Mouse (Mus musculus): ENCODE measurements around the gene Prkaa2.

The Prkaa2 gene

GRCm38 (mm10) chr4:105109199-105109989 is at the start of gene Prkaa2:
TSS of gene Prkaa2 (minus strand) at chr4:105109890.
- DNase-seq (ENCODE audit: low spot score in 2 of 2): peak; percentile 49 to 53

- DNase-seq (ENCODE audit: low spot score in 2 of 2): no peak
Measured at GRCm38 (mm10) chr4:105159531-105159870, 49.8 kb upstream of the Prkaa2 start.

GRCm38 (mm10) chr4:105158651-105159530 is 49.2 kb upstream of the Prkaa2 start:
- no peak for DNase-seq (ENCODE audit: low spot score in 2 of 2)

- DNase-seq (ENCODE audit: low spot score in 2 of 2): peak; percentile 41 to 53
Measured at GRCm38 (mm10) chr4:105158169-105158555, 48.5 kb upstream of the Prkaa2 start.

GRCm38 (mm10) chr4:105157276-105158168 is 47.8 kb upstream of the Prkaa2 start, which contains the start of gene Plpp3:
TSS of gene Plpp3 (plus strand) at chr4:105157347.
- DNase-seq (ENCODE audit: low spot score in 2 of 2): peak; percentile 49 to 71

GRCm38 (mm10) chr4:105156955-105157275 is 47.2 kb upstream of the Prkaa2 start:
- no peak for DNase-seq (ENCODE audit: low spot score in 2 of 2)

- no peak for DNase-seq (ENCODE audit: low spot score in 2 of 2)
Measured at GRCm38 (mm10) chr4:105156281-105156680, 46.6 kb upstream of the Prkaa2 start.

- DNase-seq (ENCODE audit: low spot score in 2 of 2): no peak
Measured at GRCm38 (mm10) chr4:105153227-105153626, 43.5 kb upstream of the Prkaa2 start.

- DNase-seq (ENCODE audit: low spot score in 2 of 2): peak; percentile 64
Measured at GRCm38 (mm10) chr4:105151911-105152690, 42.4 kb upstream of the Prkaa2 start.

- DNase-seq (ENCODE audit: low spot score in 2 of 2): no peak
Measured at GRCm38 (mm10) chr4:105149492-105149891, 39.8 kb upstream of the Prkaa2 start.

- no peak for DNase-seq (ENCODE audit: low spot score in 2 of 2)
Measured at GRCm38 (mm10) chr4:105133350-105134050, 23.8 kb upstream of the Prkaa2 start.

GRCm38 (mm10) chr4:105131756-105132314 is 22.1 kb upstream of the Prkaa2 start:
- DNase-seq (ENCODE audit: low spot score in 2 of 2): no peak

- DNase-seq (ENCODE audit: low spot score in 2 of 2): no peak
Measured at GRCm38 (mm10) chr4:105129212-105129611, 19.5 kb upstream of the Prkaa2 start.

- peak; percentile 54 for DNase-seq (ENCODE audit: low spot score in 2 of 2)
Measured at GRCm38 (mm10) chr4:105122429-105122828, 12.7 kb upstream of the Prkaa2 start.

GRCm38 (mm10) chr4:105121081-105121480 is 11.4 kb upstream of the Prkaa2 start:
- no peak for DNase-seq (ENCODE audit: low spot score in 2 of 2)

GRCm38 (mm10) chr4:105113468-105113867 is 3.8 kb upstream of the Prkaa2 start:
- DNase-seq (ENCODE audit: low spot score in 2 of 2): no peak

GRCm38 (mm10) chr4:105113042-105113441 is 3.4 kb upstream of the Prkaa2 start:
- DNase-seq (ENCODE audit: low spot score in 2 of 2): no peak

- DNase-seq (ENCODE audit: low spot score in 2 of 2): no peak
Measured at GRCm38 (mm10) chr4:105111770-105112169, 2.1 kb upstream of the Prkaa2 start.

- DNase-seq (ENCODE audit: low spot score in 2 of 2): no peak
Measured at GRCm38 (mm10) chr4:105110684-105111035, 970 bp upstream of the Prkaa2 start.

- DNase-seq (ENCODE audit: low spot score in 2 of 2): peak; percentile 19 to 32
Measured at GRCm38 (mm10) chr4:105109990-105110683, 447 bp upstream of the Prkaa2 start.
